ENCODE assay signal across 11 mouse cellular contexts in genomic region chr10:70195279-70195678, GRCm38 (mm10). TPM values are rescaled to one million over a fixed set of nuclear protein-coding genes. Genes with fewer than 3 reads are reported as not detected.
DNase-seq lines count a peak whose midpoint lies in the region; ATAC-seq lines count a peak whose summit lies in the region.
"Had no signal": no experiment of that assay in that cellular context is flagged by ENCODE, and none has a peak within 500 bp of the region (broad histone marks: within the 10 kb centered on the region; RNA-seq: fewer than 3 reads in every experiment).

No protein-coding gene starts in this region.

- ATAC-seq in embryonic facial prominence, embryonic 11.5 days (replicated peaks; ENCODE audit: insufficient number of reproducible peaks, low FRiP score, low TSS enrichment, low read depth): no peak
- peak; percentile 62; the same call in 1 of the 2 replicates for ATAC-seq in liver, embryonic 12.5 days
- ATAC-seq in stomach, embryonic 14.5 days (ENCODE audit: insufficient number of reproducible peaks, insufficient read depth, low FRiP score, low read depth): peak; percentile 21; the same call in 1 of the 2 replicates
- ATAC-seq: forebrain, embryonic 13.5 days had no signal

- H3K27ac ChIP-seq in embryonic facial prominence, embryonic 11.5 days (replicated peaks; ENCODE audit: low read depth, low read length): no peak overlapping the region
- H3K27ac ChIP-seq in liver, embryonic 12.5 days: peak overlapping the region; percentile 62
- no peak overlapping the region for H3K27ac ChIP-seq in stomach, embryonic 14.5 days (ENCODE audit: low read length)
- H3K27ac ChIP-seq: forebrain, embryonic 13.5 days; midbrain, embryonic 15.5 days; neural tube, embryonic 15.5 days had no signal

- H3K36me3 ChIP-seq in embryonic facial prominence, embryonic 11.5 days (replicated peaks; ENCODE audit: control insufficient read depth, insufficient read depth, low read depth, low read length): no peaks in the 10 kb centered on the region
- H3K36me3 ChIP-seq in liver, embryonic 12.5 days: peaks cover 34% of the 10 kb centered on the region
- peaks cover 14% of the 10 kb centered on the region for H3K36me3 ChIP-seq in stomach, embryonic 14.5 days (ENCODE audit: control insufficient read depth, insufficient read depth, low read length)

- no peaks in the 10 kb centered on the region for H3K9me3 ChIP-seq in embryonic facial prominence, embryonic 11.5 days (replicated peaks; ENCODE audit: control insufficient read depth, low read length)
- H3K9me3 ChIP-seq in liver, embryonic 12.5 days (replicated peaks): no peaks in the 10 kb centered on the region
- no peaks in the 10 kb centered on the region for H3K9me3 ChIP-seq in stomach, embryonic 14.5 days (ENCODE audit: control insufficient read depth, low read depth, low read length)
- H3K9me3 ChIP-seq: forebrain, embryonic 13.5 days; midbrain, embryonic 15.5 days; neural tube, embryonic 15.5 days had no signal

- H3K4me2 ChIP-seq in embryonic facial prominence, embryonic 11.5 days (ENCODE audit: low read depth, low read length): no peak overlapping the region
- no peak overlapping the region for H3K4me2 ChIP-seq in liver, embryonic 12.5 days
- no peak overlapping the region for H3K4me2 ChIP-seq in stomach, embryonic 14.5 days (replicated peaks; ENCODE audit: low read depth, low read length)
- H3K4me2 ChIP-seq: forebrain, embryonic 13.5 days; midbrain, embryonic 15.5 days; neural tube, embryonic 15.5 days had no signal

- H3K4me3 ChIP-seq in embryonic facial prominence, embryonic 11.5 days (ENCODE audit: low read depth, low read length): no peak overlapping the region
- H3K4me3 ChIP-seq in liver, embryonic 12.5 days: no peak overlapping the region
- no peak overlapping the region for H3K4me3 ChIP-seq in stomach, embryonic 14.5 days (ENCODE audit: low read depth, low read length)
- H3K4me3 ChIP-seq: forebrain, embryonic 13.5 days; midbrain, embryonic 15.5 days; neural tube, embryonic 15.5 days had no signal

- WGBS in embryonic facial prominence, embryonic 11.5 days: 64% methylated on average over 7 of the region's 7 CpGs
- WGBS in liver, embryonic 12.5 days (ENCODE audit: insufficient replicate concordance): 51% methylated on average over 7 of the region's 7 CpGs
- WGBS in stomach, embryonic 14.5 days: 72% methylated on average over 7 of the region's 7 CpGs

- DNase-seq in layer of hippocampus, adult 9-11 months: peak; percentile 30
- DNase-seq in layer of hippocampus, postnatal 10 days (ENCODE audit: low spot score in 2 of 2): no peak
- DNase-seq in embryonic facial prominence, embryonic 11.5 days (ENCODE audit: low spot score): peak; percentile 53
- DNase-seq in retina, postnatal 1 day: no peak
- no peak for DNase-seq in right cerebral cortex, postnatal 36 days (ENCODE audit: low spot score in 2 of 2)
- DNase-seq in c-Kit-positive CD71-positive TER-119-positive erythroid progenitor cells, embryonic 14.5 days (ENCODE audit: low spot score): no peak

- no peak overlapping the region for H3K9ac ChIP-seq in embryonic facial prominence, embryonic 11.5 days (replicated peaks; ENCODE audit: low read length)
- H3K9ac ChIP-seq in liver, embryonic 12.5 days: no peak overlapping the region
- no peak overlapping the region for H3K9ac ChIP-seq in stomach, embryonic 14.5 days (replicated peaks; ENCODE audit: low read depth, low read length)
- H3K9ac ChIP-seq: forebrain, embryonic 13.5 days; midbrain, embryonic 15.5 days; neural tube, embryonic 15.5 days had no signal

- no peaks in the 10 kb centered on the region for H3K4me1 ChIP-seq in embryonic facial prominence, embryonic 11.5 days (ENCODE audit: control insufficient read depth, insufficient read depth, low read length)
- H3K4me1 ChIP-seq in liver, embryonic 12.5 days: peaks cover 14% of the 10 kb centered on the region
- H3K4me1 ChIP-seq in stomach, embryonic 14.5 days (ENCODE audit: control insufficient read depth, insufficient read depth, low read length): peaks cover 9% of the 10 kb centered on the region; the same call in 1 of the 2 replicates
- H3K4me1 ChIP-seq: forebrain, embryonic 13.5 days; midbrain, embryonic 15.5 days; neural tube, embryonic 15.5 days had no signal

- no peaks in the 10 kb centered on the region for H3K27me3 ChIP-seq in embryonic facial prominence, embryonic 11.5 days (ENCODE audit: control insufficient read depth, insufficient read depth, low read length)
- H3K27me3 ChIP-seq in liver, embryonic 12.5 days (replicated peaks): no peaks in the 10 kb centered on the region
- H3K27me3 ChIP-seq in stomach, embryonic 14.5 days (ENCODE audit: control insufficient read depth, insufficient read depth, low read length): no peaks in the 10 kb centered on the region
- H3K27me3 ChIP-seq: forebrain, embryonic 13.5 days; midbrain, embryonic 15.5 days; neural tube, embryonic 15.5 days had no signal

RNA-seq across cellular contexts. Expression of gene Mrln, which starts 9.2 kb away (rescaled TPM):
- 1 to 10 TPM in 1 of 2 experiments, not detected in 1; 1.6 TPM for total RNA-seq in layer of hippocampus, postnatal 10 days (2021)
- 3.9 and 6.1 TPM in 2 replicates for polyA plus RNA-seq in embryonic facial prominence, embryonic 11.5 days (2014; fragmentation: Nextera tagmentation; extraction: Ambion mirVana)
- polyA plus RNA-seq in liver, embryonic 12.5 days (2016; fragmentation: Nextera tagmentation; extraction: Ambion mirVana): 0.35 and 0.87 TPM in 2 replicates
- 1.0 and 1.5 TPM in 2 replicates for polyA plus RNA-seq in stomach, embryonic 14.5 days (2014; fragmentation: Nextera tagmentation; extraction: Ambion mirVana)
- polyA plus RNA-seq: forebrain, embryonic 13.5 days had no signal

RNA-seq across cellular contexts. Expression of gene Slc16a9, which starts 49.6 kb away (rescaled TPM):
- total RNA-seq in layer of hippocampus, postnatal 10 days (2021): 1 to 10 TPM; 3.1 to 3.7 TPM
- 0.69 and 0.84 TPM in 2 replicates for polyA plus RNA-seq in embryonic facial prominence, embryonic 11.5 days (2014; fragmentation: Nextera tagmentation; extraction: Ambion mirVana)
- polyA plus RNA-seq in liver, embryonic 12.5 days (2016; fragmentation: Nextera tagmentation; extraction: Ambion mirVana): 0.37 and 0.52 TPM in 2 replicates
- 1.5 and 1.9 TPM in 2 replicates for polyA plus RNA-seq in stomach, embryonic 14.5 days (2014; fragmentation: Nextera tagmentation; extraction: Ambion mirVana)

Comparison
In these comparisons a context has a peak if more than half of its experiments do, and no peak if none do; other contexts are left out.
1. DNase-seq: peak in layer of hippocampus, adult 9-11 months (single experiment) and embryonic facial prominence, embryonic 11.5 days (single experiment); none in layer of hippocampus, postnatal 10 days (0 of 2), retina, postnatal 1 day (single experiment), right cerebral cortex, postnatal 36 days (0 of 2) and c-Kit-positive CD71-positive TER-119-positive erythroid progenitor cells, embryonic 14.5 days (single experiment).